Mouse (Mus musculus): ENCODE measurements around the gene Tspan5.

The Tspan5 gene

GRCm38 (mm10) chr3:138880999-138881724 lies 139.2 kb downstream of the Tspan5 start:
- no peak for DNase-seq

GRCm38 (mm10) chr3:138881725-138882347 lies 139.8 kb downstream of the Tspan5 start:
- no peak for DNase-seq

- no peak for DNase-seq
These were observed 144.1 kb downstream of the Tspan5 start for GRCm38 (mm10) chr3:138886121-138886520.

GRCm38 (mm10) chr3:138889214-138889613 lies 147.2 kb downstream of the Tspan5 start:
- DNase-seq, result no peak

GRCm38 (mm10) chr3:138889769-138890295 lies 147.8 kb downstream of the Tspan5 start:
- DNase-seq, result peak; percentile 46 to 57

- no peak for DNase-seq
These were observed 151.5 kb downstream of the Tspan5 start for GRCm38 (mm10) chr3:138893520-138893919.

GRCm38 (mm10) chr3:138897500-138897899 lies 155.5 kb downstream of the Tspan5 start:
- DNase-seq, result no peak

GRCm38 (mm10) chr3:138898055-138898454 lies 156.1 kb downstream of the Tspan5 start:
- DNase-seq, result no peak

GRCm38 (mm10) chr3:138900571-138901141 lies 158.7 kb downstream of the Tspan5 start:
- DNase-seq, result no peak

GRCm38 (mm10) chr3:138905678-138906077 lies 163.7 kb downstream of the Tspan5 start:
- DNase-seq, result peak; percentile 28 to 34

- DNase-seq, result peak; percentile 85 to 87
These were observed 164.3 kb downstream of the Tspan5 start for GRCm38 (mm10) chr3:138906112-138906880.

- no peak for DNase-seq
These were observed 167.3 kb downstream of the Tspan5 start for GRCm38 (mm10) chr3:138909313-138909712.

- DNase-seq, result no peak
These were observed 170.5 kb downstream of the Tspan5 start for GRCm38 (mm10) chr3:138912504-138912903.

- no peak for DNase-seq
These were observed 172.8 kb downstream of the Tspan5 start for GRCm38 (mm10) chr3:138914626-138915288.

- no peak for DNase-seq
These were observed 174.6 kb downstream of the Tspan5 start for GRCm38 (mm10) chr3:138916591-138916990.

GRCm38 (mm10) chr3:138917016-138917415 lies 175.0 kb downstream of the Tspan5 start:
- DNase-seq, result no peak

- no peak for DNase-seq
These were observed 176.2 kb downstream of the Tspan5 start for GRCm38 (mm10) chr3:138918241-138918640.

GRCm38 (mm10) chr3:138926161-138926560 lies 184.2 kb downstream of the Tspan5 start:
- no peak for DNase-seq

- no peak for DNase-seq
These were observed 185.4 kb downstream of the Tspan5 start for GRCm38 (mm10) chr3:138927437-138927836.

- no peak for DNase-seq
These were observed 194.8 kb downstream of the Tspan5 start for GRCm38 (mm10) chr3:138936780-138937179.

GRCm38 (mm10) chr3:138937241-138937640 lies 195.2 kb downstream of the Tspan5 start:
- DNase-seq, result no peak

- no peak for DNase-seq
These were observed 199.6 kb downstream of the Tspan5 start for GRCm38 (mm10) chr3:138941604-138942003.

Data from cerebellum, postnatal 14 days (tissue).